Mouse (Mus musculus): ENCODE data around the gene Elmo3. TPM values are rescaled to one million over a fixed set of nuclear protein-coding genes. Genes with fewer than 3 reads are reported as not detected.

Elmo3 gene
- polyA plus RNA-seq, 1 experiment from 2014 or later, result 8.9 TPM

DNA sequence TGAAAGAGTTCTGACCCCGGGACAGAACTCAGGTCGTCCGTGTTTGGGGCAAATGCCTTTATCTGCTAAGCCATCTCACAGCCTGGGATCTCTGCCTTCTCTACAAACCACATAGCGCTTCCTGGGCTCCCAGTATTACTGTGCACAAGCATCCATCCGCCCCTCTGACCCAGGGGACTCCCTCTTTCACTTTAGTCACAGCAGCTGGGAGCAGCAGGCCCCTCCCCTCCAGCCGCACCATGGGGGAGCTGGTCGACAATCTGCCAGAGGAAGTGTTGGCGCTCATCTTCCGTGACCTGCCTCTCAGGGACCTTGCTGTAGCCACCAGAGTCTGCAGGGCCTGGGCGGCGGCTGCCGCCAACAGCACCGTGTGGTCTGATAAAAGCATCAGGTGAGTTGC lies 38.6 kb upstream of the Elmo3 start:
- Histone ChIP-seq H3K27me3 (peaks cover 73% of the 10 kb centered on the region), H3K4me2 (no peak overlapping the region), H3K9ac (no peak overlapping the region), H3K9me3 (no peaks in the 10 kb centered on the region), H3K36me3 (no peaks in the 10 kb centered on the region), H3K27ac (no peak overlapping the region), H3K4me3 (no peak overlapping the region), H3K4me1 (peaks cover 46% of the 10 kb centered on the region)
- ATAC-seq (ENCODE audit: insufficient number of reproducible peaks, low FRiP score, low TSS enrichment, low read depth), result no peak
- 36% methylated on average over 13 of the region's 13 CpGs for WGBS

DNA sequence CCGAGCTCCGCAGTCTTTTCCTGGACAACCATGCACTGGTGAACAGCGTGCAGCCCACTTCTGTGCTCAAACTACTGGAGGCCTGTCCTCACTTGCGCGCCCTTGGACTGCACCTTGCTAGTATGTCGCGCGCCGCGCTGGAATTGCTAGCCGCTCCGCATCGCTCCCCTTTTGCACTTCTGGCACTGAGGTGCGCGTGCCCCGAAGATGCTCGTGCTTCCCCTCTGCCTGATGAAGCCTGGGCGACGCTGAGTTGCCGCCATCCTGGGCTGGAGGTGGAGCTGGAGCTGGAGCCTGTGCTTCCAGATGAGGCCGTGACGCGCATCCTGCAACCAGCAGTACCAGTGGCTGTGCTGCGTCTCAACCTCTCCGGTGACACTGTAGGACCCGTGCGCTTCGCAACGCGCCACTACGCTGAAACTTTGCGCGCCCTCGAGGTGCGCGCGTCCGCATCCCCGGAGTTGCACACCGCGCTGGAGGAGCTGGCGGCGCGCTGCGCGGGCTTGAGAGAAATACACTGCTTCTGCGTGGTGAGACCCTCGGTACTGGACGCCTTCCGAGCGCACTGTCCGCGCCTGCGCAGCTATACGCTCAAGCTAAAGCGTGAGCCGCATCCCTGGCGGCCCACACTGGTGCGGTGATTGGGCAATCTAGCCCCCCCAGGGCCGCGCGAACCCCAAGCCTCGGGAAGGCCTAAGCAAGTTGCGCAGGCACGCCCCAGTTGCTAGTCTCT lies 36.9 kb upstream of the Elmo3 start:
- no peak for ATAC-seq (ENCODE audit: insufficient number of reproducible peaks, low FRiP score, low TSS enrichment, low read depth)
- Histone ChIP-seq H3K4me1 (peaks cover 47% of the 10 kb centered on the region), H3K9ac (no peak overlapping the region), H3K27me3 (peaks cover 83% of the 10 kb centered on the region), H3K9me3 (no peaks in the 10 kb centered on the region), H3K36me3 (no peaks in the 10 kb centered on the region), H3K4me3 (peak overlapping the region; percentile 43), H3K27ac (no peak overlapping the region), H3K4me2 (peak overlapping the region; percentile 83)
- WGBS, result 2% methylated on average over 65 of the region's 65 CpGs

DNA sequence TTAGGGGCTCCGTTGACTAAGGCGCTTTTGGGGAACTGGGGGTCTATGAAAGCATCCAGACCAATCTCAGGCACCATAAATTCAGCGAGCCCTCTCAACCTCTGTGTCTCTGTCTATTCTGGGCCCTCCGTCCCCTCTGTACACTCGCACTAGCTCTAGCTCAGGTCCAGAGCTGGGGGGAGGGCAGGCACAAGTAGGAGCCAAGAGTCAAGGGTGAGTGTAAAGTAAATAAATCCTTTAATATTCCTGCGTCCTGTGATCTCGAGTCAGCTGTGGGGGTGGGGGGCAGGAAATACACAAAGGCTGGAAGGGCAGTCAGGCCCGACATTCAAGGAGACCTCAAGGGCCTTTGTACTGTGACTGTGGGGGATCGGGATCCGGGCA lies 36.3 kb upstream of the Elmo3 start:
- Histone ChIP-seq H3K4me2 (peak overlapping the region; percentile 83), H3K27me3 (peaks cover 82% of the 10 kb centered on the region), H3K9me3 (no peaks in the 10 kb centered on the region), H3K4me3 (peak overlapping the region; percentile 43), H3K4me1 (peaks cover 43% of the 10 kb centered on the region), H3K27ac (no peak overlapping the region), H3K9ac (no peak overlapping the region), H3K36me3 (no peaks in the 10 kb centered on the region)
- 6% methylated on average over 10 of the region's 10 CpGs for WGBS
- no peak for ATAC-seq (ENCODE audit: insufficient number of reproducible peaks, low FRiP score, low TSS enrichment, low read depth)

DNA sequence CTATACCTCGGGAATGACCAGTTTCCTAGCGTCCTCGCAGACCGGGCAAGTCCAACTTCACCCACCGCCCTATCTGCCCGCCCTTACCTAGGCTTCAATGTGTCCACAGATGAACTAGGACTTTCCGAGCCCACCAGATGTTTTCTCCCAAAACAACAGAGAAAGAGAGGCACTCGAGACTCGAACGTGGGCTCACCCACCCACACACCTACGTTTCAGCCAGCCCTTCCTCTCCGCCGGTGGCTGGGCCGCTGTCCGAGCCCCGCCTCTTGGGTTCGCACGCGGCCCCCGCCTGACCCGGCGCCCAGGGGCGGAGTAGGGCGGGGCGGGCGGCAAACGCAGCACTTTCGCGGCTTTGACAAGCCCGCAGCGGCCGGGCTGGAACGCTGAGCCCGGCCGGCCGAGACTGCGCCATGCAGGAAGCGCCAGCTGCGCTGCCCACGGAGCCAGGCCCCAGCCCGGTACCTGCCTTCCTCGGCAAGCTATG lies 35.9 kb upstream of the Elmo3 start, which contains the start of gene Hsf4:
TSS of gene Hsf4 (plus strand) at position 341 of the 487 bp plus-strand sequence.
- no peaks in the 10 kb centered on the region for H3K36me3 ChIP-seq
- 0 out of 2 replicates have a peak within 1 kb of the TSS, but pooled peaks have one; percentile 7 for H3K9ac ChIP-seq
- no peak for ATAC-seq (ENCODE audit: insufficient number of reproducible peaks, low FRiP score, low TSS enrichment, low read depth)
- peak within 1 kb of the TSS; percentile 43 for H3K4me3 ChIP-seq
- H3K27ac ChIP-seq, result no peak within 1 kb of the TSS
- H3K27me3 ChIP-seq, result peaks cover 85% of the 10 kb centered on the region
- 1% methylated on average over 42 of the region's 42 CpGs for WGBS
- H3K4me2 ChIP-seq, result peak within 1 kb of the TSS; percentile 83
- no peaks in the 10 kb centered on the region for H3K9me3 ChIP-seq
- H3K4me1 ChIP-seq, result peaks cover 42% of the 10 kb centered on the region

DNA sequence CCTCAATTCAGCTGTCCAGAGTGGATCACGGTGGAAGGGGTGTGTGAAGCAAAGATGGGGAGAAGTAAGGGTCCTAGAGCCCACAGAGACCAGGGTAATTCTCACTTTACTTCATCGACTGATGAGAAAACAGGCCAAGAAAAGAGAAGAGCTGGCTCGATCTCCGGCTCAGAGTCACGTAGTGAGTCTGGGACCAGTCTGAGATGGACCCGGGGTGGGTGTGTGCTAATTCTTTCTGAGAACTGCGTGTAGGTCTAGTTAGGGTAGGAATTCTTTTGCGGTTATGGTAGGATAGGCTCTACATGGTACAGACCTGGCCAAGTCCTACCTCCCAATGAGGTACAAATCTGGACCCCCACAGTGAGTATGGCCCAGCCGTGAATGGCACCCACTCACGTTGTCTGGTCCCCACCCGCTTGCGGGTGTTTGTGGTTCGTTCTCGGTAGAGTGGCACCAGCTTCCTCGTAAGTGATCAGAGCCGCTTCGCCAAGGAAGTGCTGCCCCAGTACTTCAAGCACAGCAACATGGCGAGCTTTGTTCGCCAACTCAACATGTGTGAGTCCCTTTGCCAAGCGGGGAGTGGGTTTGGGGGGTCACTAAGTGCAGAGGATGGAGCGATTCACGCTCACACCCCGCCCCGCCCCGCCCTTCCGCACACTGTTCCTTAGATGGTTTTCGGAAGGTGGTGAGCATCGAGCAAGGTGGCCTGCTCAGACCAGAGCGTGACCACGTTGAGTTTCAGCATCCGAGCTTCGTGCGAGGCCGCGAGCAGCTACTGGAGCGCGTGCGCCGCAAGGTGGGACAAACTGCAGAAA lies 35.1 kb upstream of the Elmo3 start:
- peaks cover 93% of the 10 kb centered on the region for H3K27me3 ChIP-seq
- H3K9me3 ChIP-seq, result no peaks in the 10 kb centered on the region
- no peaks in the 10 kb centered on the region for H3K36me3 ChIP-seq
- WGBS, result 4% methylated on average over 39 of the region's 39 CpGs
- peaks cover 38% of the 10 kb centered on the region for H3K4me1 ChIP-seq
- no peak for ATAC-seq (ENCODE audit: insufficient number of reproducible peaks, low FRiP score, low TSS enrichment, low read depth)
- peak overlapping the region; percentile 83 for H3K4me2 ChIP-seq
- H3K4me3 ChIP-seq, result peak overlapping the region; percentile 43
- 0 out of 2 replicates have a peak overlapping the region, but pooled peaks have one; percentile 7 for H3K9ac ChIP-seq
- H3K27ac ChIP-seq, result no peak overlapping the region

DNA sequence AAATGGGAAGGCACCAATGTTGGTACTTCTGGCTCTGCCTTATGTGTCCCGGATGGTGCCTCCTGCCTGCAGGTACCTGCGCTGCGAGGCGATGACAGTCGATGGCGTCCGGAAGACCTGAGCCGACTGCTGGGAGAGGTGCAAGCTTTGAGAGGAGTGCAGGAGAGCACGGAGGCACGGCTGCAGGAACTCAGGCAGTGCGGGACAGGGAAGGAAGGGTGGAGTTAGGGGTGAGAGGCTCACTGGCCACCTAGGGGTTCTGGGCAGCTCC lies 34.5 kb upstream of the Elmo3 start:
- Histone ChIP-seq H3K27ac (no peak overlapping the region), H3K9me3 (no peaks in the 10 kb centered on the region), H3K4me2 (0 out of 2 replicates have a peak overlapping the region, but pooled peaks have one; percentile 83), H3K4me3 (peak overlapping the region; percentile 8; the same call in 1 of the 2 replicates), H3K9ac (0 out of 2 replicates have a peak overlapping the region, but pooled peaks have one; percentile 4), H3K4me1 (peaks cover 39% of the 10 kb centered on the region), H3K36me3 (no peaks in the 10 kb centered on the region), H3K27me3 (peaks cover 95% of the 10 kb centered on the region)
- no peak for ATAC-seq (ENCODE audit: insufficient number of reproducible peaks, low FRiP score, low TSS enrichment, low read depth)
- 4% methylated on average over 11 of the region's 11 CpGs for WGBS

DNA sequence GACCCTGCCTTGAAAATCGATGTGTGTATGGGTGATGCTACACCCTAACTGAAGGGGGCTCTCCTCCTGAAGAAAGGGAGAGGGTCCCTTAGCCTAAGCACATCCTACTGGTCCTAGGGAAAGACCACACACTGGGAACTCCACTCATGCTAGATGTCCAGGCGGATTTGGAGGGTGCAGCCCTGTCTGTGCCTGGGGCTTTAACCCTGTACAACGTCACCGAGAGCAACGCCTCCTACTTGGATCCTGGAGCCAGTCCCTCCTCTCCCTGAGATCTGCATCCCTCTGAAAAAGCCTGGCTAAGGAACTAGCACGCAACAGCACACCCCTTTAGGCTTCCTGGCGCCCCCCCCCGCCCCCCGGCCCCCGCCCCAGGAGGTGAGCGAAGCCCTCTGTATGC lies 30.0 kb upstream of the Elmo3 start:
- no peaks in the 10 kb centered on the region for H3K9me3 ChIP-seq
- ATAC-seq (ENCODE audit: insufficient number of reproducible peaks, low FRiP score, low TSS enrichment, low read depth), result no peak
- 5% methylated on average over 11 of the region's 11 CpGs for WGBS
- no peaks in the 10 kb centered on the region for H3K36me3 ChIP-seq
- H3K4me1 ChIP-seq, result peaks cover 33% of the 10 kb centered on the region
- peak overlapping the region; percentile 44; the same call in 1 of the 2 replicates for H3K4me3 ChIP-seq
- H3K4me2 ChIP-seq, result peak overlapping the region; percentile 85; the same call in 1 of the 2 replicates
- H3K27ac ChIP-seq, result no peak overlapping the region
- H3K27me3 ChIP-seq, result peaks cover 94% of the 10 kb centered on the region
- no peak overlapping the region for H3K9ac ChIP-seq

DNA sequence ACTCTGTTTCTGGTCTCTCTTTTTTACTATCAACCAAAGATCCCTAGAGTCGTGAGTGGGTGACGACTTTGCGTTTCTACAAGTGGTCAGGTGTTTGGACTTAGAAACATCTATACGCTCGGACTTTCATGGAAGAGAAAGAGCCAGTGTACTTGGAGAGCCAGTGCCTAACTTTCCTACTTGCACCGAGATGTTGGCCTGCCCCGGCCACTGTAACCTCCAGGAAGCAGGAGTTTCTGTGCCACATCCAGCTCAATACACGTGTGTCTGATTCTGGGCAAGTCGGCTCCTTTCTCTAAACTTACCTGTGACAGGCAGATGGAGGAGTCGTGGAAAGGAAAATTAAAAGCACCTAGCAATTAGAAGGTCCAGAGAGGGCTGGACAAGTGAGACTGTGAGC lies 29.6 kb upstream of the Elmo3 start, which contains the start of gene Nol3:
TSS of gene Nol3 (plus strand) at position 301 of the 400 bp plus-strand sequence.
- Histone ChIP-seq H3K36me3 (no peaks in the 10 kb centered on the region), H3K27ac (no peak within 1 kb of the TSS), H3K4me3 (peak within 1 kb of the TSS; percentile 44), H3K4me2 (peak within 1 kb of the TSS; percentile 85), H3K9me3 (no peaks in the 10 kb centered on the region), H3K4me1 (peaks cover 29% of the 10 kb centered on the region), H3K9ac (peak within 1 kb of the TSS; percentile 31), H3K27me3 (peaks cover 89% of the 10 kb centered on the region)
- WGBS, result 4% methylated on average over 10 of the region's 10 CpGs
- no peak for ATAC-seq (ENCODE audit: insufficient number of reproducible peaks, low FRiP score, low TSS enrichment, low read depth)

DNA sequence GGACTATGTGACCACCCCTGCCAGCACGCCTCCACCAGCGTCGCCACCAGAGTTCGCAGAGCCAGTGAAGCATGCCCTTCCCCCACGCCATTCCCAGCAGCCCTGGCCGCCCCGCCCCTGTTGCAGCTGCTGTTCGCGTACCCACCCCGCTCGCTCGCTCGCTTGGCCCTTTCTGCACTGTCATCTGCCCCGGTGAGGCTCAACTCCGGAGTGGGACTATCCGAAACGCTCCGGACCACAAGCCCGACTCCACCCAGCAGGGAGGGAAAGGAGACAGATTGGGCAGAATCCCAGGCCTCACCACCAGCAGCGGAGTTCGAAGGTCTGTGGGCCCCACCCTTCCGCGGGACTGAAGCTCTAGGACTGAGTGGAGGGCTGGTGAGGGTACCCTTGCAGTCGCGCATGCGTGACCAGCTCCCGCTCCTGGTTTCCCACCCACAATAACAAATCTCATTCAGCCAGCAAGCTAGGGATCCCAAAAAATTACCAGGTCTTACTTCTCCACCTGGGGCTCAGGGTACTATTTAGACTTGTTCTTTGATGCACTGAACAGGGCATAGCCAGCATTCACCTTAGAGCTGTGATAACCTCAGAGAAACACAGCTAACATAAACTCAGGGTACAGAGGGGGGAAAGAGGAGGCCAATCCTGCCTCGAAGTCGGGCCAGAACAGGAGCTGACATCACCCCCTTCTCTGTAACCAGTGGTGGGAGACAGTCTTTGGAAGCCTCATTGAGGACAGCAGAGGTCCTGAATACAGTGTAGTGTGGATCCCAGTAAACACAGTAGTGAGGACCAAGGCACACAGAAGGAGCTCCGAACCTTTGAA lies 28.9 kb upstream of the Elmo3 start:
- ATAC-seq (ENCODE audit: insufficient number of reproducible peaks, low FRiP score, low TSS enrichment, low read depth), result peak; percentile 56; the same call in 1 of the 2 replicates
- Histone ChIP-seq H3K9me3 (no peaks in the 10 kb centered on the region), H3K4me2 (peak overlapping the region; percentile 85), H3K36me3 (no peaks in the 10 kb centered on the region), H3K4me3 (peak overlapping the region; percentile 44), H3K27me3 (peaks cover 82% of the 10 kb centered on the region), H3K4me1 (peaks cover 27% of the 10 kb centered on the region), H3K9ac (peak overlapping the region; percentile 31), H3K27ac (no peak overlapping the region)
- 3% methylated on average over 30 of the region's 30 CpGs for WGBS

DNA sequence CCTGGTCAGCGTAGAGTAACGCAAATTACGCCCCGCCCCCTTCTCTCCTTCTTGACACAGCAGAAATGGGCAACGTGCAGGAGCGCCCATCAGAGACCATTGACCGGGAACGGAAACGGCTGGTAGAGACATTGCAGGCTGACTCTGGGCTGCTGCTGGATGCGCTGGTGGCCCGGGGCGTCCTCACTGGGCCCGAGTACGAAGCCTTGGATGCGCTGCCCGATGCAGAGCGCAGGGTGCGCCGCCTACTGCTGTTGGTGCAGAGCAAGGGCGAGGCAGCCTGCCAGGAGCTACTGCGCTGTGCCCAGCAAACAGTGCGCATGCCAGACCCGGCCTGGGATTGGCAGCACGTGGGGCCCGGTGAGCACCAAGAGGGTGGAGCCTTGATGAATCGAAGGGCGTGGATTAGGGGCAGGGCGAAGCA lies 26.5 kb upstream of the Elmo3 start:
- H3K9ac ChIP-seq, result no peak overlapping the region
- no peaks in the 10 kb centered on the region for H3K9me3 ChIP-seq
- peak overlapping the region; percentile 28 for H3K4me3 ChIP-seq
- no peak overlapping the region for H3K27ac ChIP-seq
- peaks cover 62% of the 10 kb centered on the region for H3K27me3 ChIP-seq
- ATAC-seq (ENCODE audit: insufficient number of reproducible peaks, low FRiP score, low TSS enrichment, low read depth), result peak; percentile 30; the same call in 1 of the 2 replicates
- peaks cover 30% of the 10 kb centered on the region for H3K4me1 ChIP-seq
- WGBS, result 4% methylated on average over 28 of the region's 28 CpGs
- H3K4me2 ChIP-seq, result peak overlapping the region; percentile 53
- H3K36me3 ChIP-seq, result peaks cover 3% of the 10 kb centered on the region; the same call in 1 of the 2 replicates

DNA sequence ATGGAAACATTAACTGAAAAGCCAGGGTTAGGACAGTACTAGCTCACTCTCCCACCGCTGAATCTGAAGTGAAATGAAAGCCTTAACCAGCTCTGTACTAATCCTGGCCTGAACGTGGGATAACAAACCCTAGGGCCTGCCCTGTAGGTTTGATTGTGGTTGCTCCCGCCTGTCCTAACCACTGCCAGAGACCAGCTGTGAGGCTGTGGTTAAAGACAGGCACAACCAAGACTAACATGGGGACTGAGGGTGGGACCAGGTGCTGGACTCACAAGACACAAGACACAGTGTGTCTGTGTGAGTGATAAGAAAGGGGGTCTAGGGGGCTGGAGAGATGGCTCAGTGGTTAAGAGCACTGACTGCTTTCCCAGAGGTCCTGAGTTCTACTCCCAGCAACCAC lies 24.8 kb upstream of the Elmo3 start:
- no peaks in the 10 kb centered on the region for H3K9me3 ChIP-seq
- peaks cover 46% of the 10 kb centered on the region for H3K27me3 ChIP-seq
- WGBS, result 63% methylated on average over 3 of the region's 3 CpGs
- ATAC-seq (ENCODE audit: insufficient number of reproducible peaks, low FRiP score, low TSS enrichment, low read depth), result no peak
- no peak overlapping the region for H3K4me3 ChIP-seq
- H3K4me2 ChIP-seq, result no peak overlapping the region
- no peak overlapping the region for H3K9ac ChIP-seq
- peaks cover 26% of the 10 kb centered on the region for H3K4me1 ChIP-seq
- no peak overlapping the region for H3K27ac ChIP-seq
- H3K36me3 ChIP-seq, result peaks cover 12% of the 10 kb centered on the region; the same call in 1 of the 2 replicates
